11 mouse cellular contexts compared by ENCODE assay signal in the genomic region with DNA sequence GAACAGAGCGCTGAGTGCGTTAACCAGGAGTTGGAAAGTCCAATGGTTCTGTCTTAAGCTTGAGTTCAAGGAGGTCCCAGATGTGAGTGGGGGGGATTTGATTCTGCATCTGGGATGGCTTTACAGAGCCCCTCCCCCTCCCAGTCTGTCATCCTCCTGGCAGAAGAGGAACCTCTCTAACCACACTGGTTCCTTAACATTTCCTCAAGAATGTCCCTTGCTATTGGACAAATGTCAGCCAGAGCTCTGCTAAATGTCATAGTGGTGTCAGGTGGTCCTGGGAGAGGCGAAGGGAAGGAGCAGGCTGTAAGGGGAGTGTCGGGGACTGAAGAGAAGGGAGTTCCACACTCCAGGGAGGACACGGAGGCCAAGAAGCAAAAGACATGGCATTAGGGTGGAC. TPM values are rescaled to one million over a fixed set of nuclear protein-coding genes. Genes with fewer than 3 reads are reported as not detected.
DNase-seq lines count a peak whose midpoint lies in the region; ATAC-seq and TF ChIP-seq lines count a peak whose summit lies in the region.
"Had no signal": no experiment of that assay in that cellular context is flagged by ENCODE, and none has a peak within 500 bp of the region (broad histone marks: within the 10 kb centered on the region; RNA-seq: fewer than 3 reads in every experiment).

No protein-coding gene starts in this region.

- no peaks in the 10 kb centered on the region for H3K27me3 ChIP-seq in heart, adult 2 months (ENCODE audit: control insufficient read depth, insufficient read depth, low read length)
- H3K27me3 ChIP-seq in midbrain, embryonic 11.5 days (ENCODE audit: control insufficient read depth, insufficient read depth, low read length): peaks cover 5% of the 10 kb centered on the region; the same call in 1 of the 2 replicates
- no peaks in the 10 kb centered on the region for H3K27me3 ChIP-seq in midbrain, embryonic 14.5 days (ENCODE audit: control insufficient read depth, insufficient read depth, low read length)
- peaks cover 24% of the 10 kb centered on the region for H3K27me3 ChIP-seq in limb, embryonic 13.5 days
- H3K27me3 ChIP-seq in stomach, embryonic 15.5 days (replicated peaks): no peaks in the 10 kb centered on the region; the same call in 1 of the 2 replicates

- no peaks in the 10 kb centered on the region for H3K9me3 ChIP-seq in midbrain, embryonic 11.5 days (ENCODE audit: control insufficient read depth, low read length)
- no peaks in the 10 kb centered on the region for H3K9me3 ChIP-seq in midbrain, embryonic 14.5 days (ENCODE audit: control insufficient read depth, low read length)
- H3K9me3 ChIP-seq in limb, embryonic 13.5 days: no peaks in the 10 kb centered on the region
- no peaks in the 10 kb centered on the region for H3K9me3 ChIP-seq in stomach, embryonic 15.5 days
- H3K9me3 ChIP-seq: limb, embryonic 12.5 days had no signal

- H3K27ac ChIP-seq in heart, adult 2 months: peak overlapping the region; percentile 85
- no peak overlapping the region for H3K27ac ChIP-seq in midbrain, embryonic 11.5 days (ENCODE audit: low read depth, low read length)
- H3K27ac ChIP-seq in midbrain, embryonic 14.5 days (replicated peaks; ENCODE audit: low read depth, low read length): no peak overlapping the region
- no peak overlapping the region; the same call in 1 of the 2 replicates for H3K27ac ChIP-seq in limb, embryonic 13.5 days
- H3K27ac ChIP-seq in stomach, embryonic 15.5 days: peak overlapping the region; percentile 59

- no peak overlapping the region for H3K4me2 ChIP-seq in midbrain, embryonic 11.5 days
- no peak overlapping the region for H3K4me2 ChIP-seq in midbrain, embryonic 14.5 days (ENCODE audit: low read length)
- H3K4me2 ChIP-seq in limb, embryonic 13.5 days (replicated peaks): peak overlapping the region; percentile 1
- H3K4me2 ChIP-seq in stomach, embryonic 15.5 days: peak overlapping the region; percentile 28; the same call in 1 of the 2 replicates

- peak overlapping the region; percentile 54 for H3K9ac ChIP-seq in heart, adult 2 months (ENCODE audit: low read depth, low read length)
- H3K9ac ChIP-seq in midbrain, embryonic 11.5 days (ENCODE audit: low read length): no peak overlapping the region
- no peak overlapping the region for H3K9ac ChIP-seq in midbrain, embryonic 14.5 days (replicated peaks; ENCODE audit: low read length)
- no peak overlapping the region for H3K9ac ChIP-seq in limb, embryonic 13.5 days
- H3K9ac ChIP-seq in stomach, embryonic 15.5 days: no peak overlapping the region

- intact Hi-C loops in heart, adult 2 months (cut with DNase I): no loop called here
- intact Hi-C loops in heart, postnatal 25 days (cut with DNase I): no loop called here

- peaks cover 16% of the 10 kb centered on the region for H3K4me1 ChIP-seq in heart, adult 2 months (ENCODE audit: control insufficient read depth, insufficient read depth, low read length)
- 0 out of 2 replicates have a peak, but pooled peaks cover 5% of the 10 kb centered on the region for H3K4me1 ChIP-seq in midbrain, embryonic 11.5 days (ENCODE audit: control insufficient read depth, insufficient read depth, low read length)
- H3K4me1 ChIP-seq in midbrain, embryonic 14.5 days (ENCODE audit: control insufficient read depth, insufficient read depth, low read length): 0 out of 2 replicates have a peak, but pooled peaks cover 4% of the 10 kb centered on the region
- H3K4me1 ChIP-seq in limb, embryonic 13.5 days: peaks cover 13% of the 10 kb centered on the region
- no peaks in the 10 kb centered on the region for H3K4me1 ChIP-seq in stomach, embryonic 15.5 days

- no peak for ATAC-seq in midbrain, embryonic 11.5 days (ENCODE audit: low FRiP score)
- ATAC-seq in midbrain, embryonic 14.5 days (ENCODE audit: low FRiP score, low TSS enrichment): no peak
- ATAC-seq in limb, embryonic 13.5 days (ENCODE audit: low FRiP score, low read depth): no peak
- ATAC-seq in stomach, embryonic 15.5 days (ENCODE audit: insufficient read depth, low FRiP score, low read depth): no peak

- DNase-seq in heart, adult 2 months: no peak
- DNase-seq in heart, postnatal 25 days (ENCODE audit: low spot score): no peak
- DNase-seq in midbrain, embryonic 11.5 days (ENCODE audit: low spot score, missing footprints): peak; percentile 26
- DNase-seq in midbrain, embryonic 14.5 days: no peak
- no peak for DNase-seq in cerebellum, postnatal 10 days
- no peak for DNase-seq in adrenal gland, adult 2 months
- DNase-seq: cerebellum, adult 9-11 months had no signal

- 37% methylated on average over 5 of the region's 5 CpGs for WGBS in heart, adult 2 months
- WGBS in midbrain, embryonic 11.5 days: 76% methylated on average over 5 of the region's 5 CpGs
- 80% methylated on average over 5 of the region's 5 CpGs for whole genome bisulfite sequencing in midbrain, embryonic 14.5 days
- WGBS in limb, embryonic 13.5 days: 60% methylated on average over 5 of the region's 5 CpGs
- WGBS in stomach, embryonic 15.5 days: 64% methylated on average over 5 of the region's 5 CpGs

- H3K36me3 ChIP-seq in heart, adult 2 months (ENCODE audit: control insufficient read depth, insufficient read depth, low read length): no peaks in the 10 kb centered on the region
- H3K36me3 ChIP-seq in midbrain, embryonic 11.5 days (ENCODE audit: control insufficient read depth, insufficient read depth, low read length): no peaks in the 10 kb centered on the region
- H3K36me3 ChIP-seq in midbrain, embryonic 14.5 days (ENCODE audit: control insufficient read depth, insufficient read depth, low read length): no peaks in the 10 kb centered on the region
- H3K36me3 ChIP-seq in limb, embryonic 13.5 days: no peaks in the 10 kb centered on the region
- H3K36me3 ChIP-seq in stomach, embryonic 15.5 days: no peaks in the 10 kb centered on the region
- H3K36me3 ChIP-seq: limb, embryonic 12.5 days had no signal

- peak overlapping the region; percentile 67 for H3K4me3 ChIP-seq in heart, adult 2 months
- no peak overlapping the region for H3K4me3 ChIP-seq in midbrain, embryonic 11.5 days (ENCODE audit: low read depth, low read length)
- no peak overlapping the region for H3K4me3 ChIP-seq in midbrain, embryonic 14.5 days (replicated peaks; ENCODE audit: low read depth, low read length)
- no peak overlapping the region for H3K4me3 ChIP-seq in limb, embryonic 13.5 days
- 0 out of 2 replicates have a peak overlapping the region, but pooled peaks have one; percentile 5 for H3K4me3 ChIP-seq in stomach, embryonic 15.5 days (replicated peaks)
- H3K4me3 ChIP-seq: limb, embryonic 12.5 days had no signal

- no peak for TF ChIP-seq CTCF in heart, adult 2 months (IDR thresholded peaks at IDR 0.05)

- no peak for TF ChIP-seq EP300 in heart, adult 2 months (IDR thresholded peaks at IDR 0.05; ENCODE audit: insufficient read depth, low read depth, low read length)

- H3K79me2 ChIP-seq in heart, adult 2 months (replicated peaks; ENCODE audit: control insufficient read depth, insufficient read depth, low read length): no peaks in the 10 kb centered on the region; the same call in 1 of the 2 replicates

- TF ChIP-seq POLR2A in heart, adult 2 months (IDR thresholded peaks at IDR 0.05; ENCODE audit: insufficient read depth, low read depth, low read length): 0 out of 2 replicates have a peak, but pooled peaks have one; percentile 22

RNA-seq across cellular contexts. Expression of a gene that starts 0.7 kb away (rescaled TPM):
- 10 to 100 TPM in 1 of 2 experiments, 1 to 10 TPM in 1; 7.9 to 11.4 TPM for total RNA-seq in heart, adult 2 months (2021)
- 16.3 and 23.2 TPM in 2 replicates for polyA plus RNA-seq in heart, adult 2 months (2012; rRNA removed)
- 10 to 100 TPM in 1 of 2 experiments, 1 to 10 TPM in 1; 8.8 to 10.4 TPM for total RNA-seq in heart, postnatal 25 days (2021)
- polyA plus RNA-seq in midbrain, embryonic 11.5 days (2014; fragmentation: Nextera tagmentation; extraction: Ambion mirVana): 1.2 and 2.1 TPM in 2 replicates
- 0.26 and 0.64 TPM in 2 replicates for polyA plus RNA-seq in midbrain, embryonic 14.5 days (2014; fragmentation: Nextera tagmentation; extraction: Ambion mirVana)
- 5.4 and 5.5 TPM in 2 replicates for polyA plus RNA-seq in limb, embryonic 13.5 days (2015; fragmentation: Nextera tagmentation; extraction: Ambion mirVana)
- polyA plus RNA-seq in stomach, embryonic 15.5 days (2015; fragmentation: Nextera tagmentation; extraction: Ambion mirVana): 7.4 and 9.8 TPM in 2 replicates
- 10 to 100 TPM; 11.9 to 12.3 TPM for total RNA-seq in adrenal gland, adult 2 months (2021)
- 55.2 and 62.6 TPM in 2 replicates for polyA plus RNA-seq in adrenal gland, adult 2 months (2012; rRNA removed)

RNA-seq across cellular contexts. Expression of a gene that starts 5.9 kb away (rescaled TPM):
- 10 to 100 TPM; 19.0 to 24.4 TPM for total RNA-seq in heart, adult 2 months (2021)
- polyA plus RNA-seq in heart, adult 2 months (2012; rRNA removed): 10.2 and 12.4 TPM in 2 replicates
- 10 to 100 TPM; 20.6 to 21.9 TPM for total RNA-seq in heart, postnatal 25 days (2021)
- polyA plus RNA-seq in midbrain, embryonic 11.5 days (2014; fragmentation: Nextera tagmentation; extraction: Ambion mirVana): 4.9 and 5.6 TPM in 2 replicates
- 1.8 TPM in 2 replicates for polyA plus RNA-seq in midbrain, embryonic 14.5 days (2014; fragmentation: Nextera tagmentation; extraction: Ambion mirVana)
- polyA plus RNA-seq in limb, embryonic 13.5 days (2015; fragmentation: Nextera tagmentation; extraction: Ambion mirVana): 11.2 and 12.0 TPM in 2 replicates
- polyA plus RNA-seq in stomach, embryonic 15.5 days (2015; fragmentation: Nextera tagmentation; extraction: Ambion mirVana): 16.9 and 17.1 TPM in 2 replicates
- 10 to 100 TPM; 21.4 to 30.4 TPM for total RNA-seq in adrenal gland, adult 2 months (2021)
- polyA plus RNA-seq in adrenal gland, adult 2 months (2012; rRNA removed): 1.3 and 1.4 TPM in 2 replicates

RNA-seq across cellular contexts. Expression of a gene that starts 18.7 kb away (rescaled TPM):
- total RNA-seq in heart, adult 2 months (2021): 100 to 1,000 TPM; 181 to 206 TPM
- polyA plus RNA-seq in heart, adult 2 months (2012; rRNA removed): 193 and 244 TPM in 2 replicates
- 100 to 1,000 TPM; 174 to 181 TPM for total RNA-seq in heart, postnatal 25 days (2021)
- polyA plus RNA-seq in midbrain, embryonic 11.5 days (2014; fragmentation: Nextera tagmentation; extraction: Ambion mirVana): not detected in 2 replicates
- 0.33 TPM in 1 of 2 replicates, not detected in the other for polyA plus RNA-seq in midbrain, embryonic 14.5 days (2014; fragmentation: Nextera tagmentation; extraction: Ambion mirVana)
- 0.26 and 0.89 TPM in 2 replicates for polyA plus RNA-seq in limb, embryonic 13.5 days (2015; fragmentation: Nextera tagmentation; extraction: Ambion mirVana)
- 0.86 and 1.2 TPM in 2 replicates for polyA plus RNA-seq in stomach, embryonic 15.5 days (2015; fragmentation: Nextera tagmentation; extraction: Ambion mirVana)
- total RNA-seq in adrenal gland, adult 2 months (2021): 100 to 1,000 TPM; 179 to 254 TPM
- 431 and 453 TPM in 2 replicates for polyA plus RNA-seq in adrenal gland, adult 2 months (2012; rRNA removed)
- polyA plus RNA-seq: limb, embryonic 12.5 days; neural tube, embryonic 11.5 days had no signal

Comparison
In these comparisons a context has a peak if more than half of its experiments do, and no peak if none do; other contexts are left out.
1. H3K27ac ChIP-seq: peak in heart, adult 2 months (single experiment) and stomach, embryonic 15.5 days (single experiment); none in midbrain, embryonic 11.5 days (single experiment), midbrain, embryonic 14.5 days (single experiment) and limb, embryonic 13.5 days (single experiment).
2. H3K4me3 ChIP-seq: peak in heart, adult 2 months (single experiment) and stomach, embryonic 15.5 days (single experiment); none in midbrain, embryonic 11.5 days (single experiment), midbrain, embryonic 14.5 days (single experiment) and limb, embryonic 13.5 days (single experiment).
3. H3K4me2 ChIP-seq: peak in limb, embryonic 13.5 days (single experiment) and stomach, embryonic 15.5 days (single experiment); none in midbrain, embryonic 11.5 days (single experiment) and midbrain, embryonic 14.5 days (single experiment).
4. RNA of a gene that starts 18.7 kb away (polyA plus RNA-seq): 431 to 453 TPM in adrenal gland, adult 2 months and 193 to 244 TPM in heart, adult 2 months; 0.86 to 1.2 TPM in stomach, embryonic 15.5 days, 0.26 to 0.89 TPM in limb, embryonic 13.5 days, 0.33 TPM in midbrain, embryonic 14.5 days and not detected in midbrain, embryonic 11.5 days; every median in the first group is over 10 times any median in the second.